Mouse (Mus musculus): ENCODE data around the gene Tcf12. TPM values are rescaled to one million over a fixed set of nuclear protein-coding genes. Genes with fewer than 3 reads are reported as not detected.

Gene Tcf12
- total and polyA plus RNA-seq, 3 experiments = 41.4 to 42.3 (median 41.7) TPM

DNA sequence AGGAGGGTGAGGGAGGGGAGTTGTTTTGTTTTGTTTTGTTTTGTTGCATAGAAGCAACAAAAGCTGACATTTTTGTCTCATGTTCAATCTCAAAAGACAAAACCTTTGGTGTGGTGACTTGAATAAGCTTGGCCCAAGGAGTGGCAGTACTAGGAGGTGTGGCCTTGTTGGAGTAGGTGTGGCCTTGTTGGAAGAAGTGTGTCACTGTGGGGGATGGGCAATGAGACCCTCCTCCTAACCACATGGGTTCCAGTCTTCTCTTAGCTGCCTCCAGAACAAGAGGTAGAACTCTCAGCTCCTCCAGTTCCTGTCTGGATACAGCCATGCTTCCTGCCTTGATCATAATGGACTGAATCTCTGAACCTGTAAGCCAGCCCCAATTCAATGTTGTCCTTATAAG, 26.2 kb upstream of the Tcf12 start:
- no peak overlapping the region for H3K9ac ChIP-seq (ENCODE audit: insufficient read depth, low read depth)
- in situ Hi-C loops (cut with MboI; ENCODE audit: low pct_ligation_motif_present, low pct_unique_long_range_greater_than_20kb, low sequenced_read_pairs) = no loop called here
- no peak for DNase-seq (ENCODE audit: extremely low read depth)

GRCm38 (mm10) chr9:72133772-72134245, 22.1 kb upstream of the Tcf12 start:
- TF ChIP-seq USF2 (conservative IDR thresholded peaks at IDR 0.05; ENCODE audit: low read depth, low read length) (0 out of 2 replicates have a peak, but pooled peaks have one; percentile 16), MAX (IDR thresholded peaks at IDR 0.05; ENCODE audit: low read length) (no peak), MYC (IDR thresholded peaks at IDR 0.05; ENCODE audit: low read depth, low read length) (peak; percentile 1; the same call in 1 of the 2 replicates)
- peak overlapping the region; percentile 80 for H3K9ac ChIP-seq (ENCODE audit: insufficient read depth, low read depth)
- no peak for DNase-seq (ENCODE audit: extremely low read depth)
- H3K79me2 ChIP-seq (replicated peaks; ENCODE audit: control insufficient read depth, extremely low read depth, insufficient read depth, poor library complexity, severe bottlenecking) = no peaks in the 10 kb centered on the region
- in situ Hi-C loops (cut with MboI; ENCODE audit: low pct_ligation_motif_present, low pct_unique_long_range_greater_than_20kb, low sequenced_read_pairs) = no loop called here
- H3K36me3 ChIP-seq (replicated peaks in 1 of 2; ENCODE audit: control insufficient read depth in 1 of 2, insufficient read depth in 1 of 2, low read length in 1 of 2) = no peaks in the 10 kb centered on the region
- H3K4me3 ChIP-seq (replicated peaks in 1 of 3; ENCODE audit: low read depth in 2 of 3, low read length in 2 of 3, poor library complexity in 1 of 3) = peak overlapping the region; percentile 37 to 68 (median 64)
- H3K4me2 ChIP-seq (ENCODE audit: insufficient read depth, low read depth, poor library complexity, severe bottlenecking) = peak overlapping the region; percentile 85
- no peak overlapping the region for H3K27ac ChIP-seq (ENCODE audit: insufficient read depth, low read depth)
- H3K9me3 ChIP-seq (replicated peaks; ENCODE audit: low read length) = no peaks in the 10 kb centered on the region
- dilution Hi-C loops (cut with MboI; ENCODE audit: extremely low pct_ligation_motif_present, extremely low pct_unique_long_range_greater_than_20kb, low sequenced_read_pairs) = no loop called here
- H3K4me1 ChIP-seq (ENCODE audit: control insufficient read depth in 1 of 2, insufficient read depth in 2 of 2) = peaks cover 5 to 13% of the 10 kb centered on the region in 2 experiments
- H3K27me3 ChIP-seq (replicated peaks) = no peaks in the 10 kb centered on the region

More for the DNA sequence above, 26.2 kb upstream of the Tcf12 start:
- Histone ChIP-seq H3K4me1 (ENCODE audit: control insufficient read depth in 1 of 2, insufficient read depth in 2 of 2) (peaks cover 3% of the 10 kb centered on the region in 2 experiments; a peak in 1 of 4 replicates), H3K9me3 (replicated peaks; ENCODE audit: low read length) (no peaks in the 10 kb centered on the region), H3K27ac (ENCODE audit: insufficient read depth, low read depth) (no peak overlapping the region), H3K79me2 (replicated peaks; ENCODE audit: control insufficient read depth, extremely low read depth, insufficient read depth, poor library complexity, severe bottlenecking) (no peaks in the 10 kb centered on the region), H3K4me2 (ENCODE audit: insufficient read depth, low read depth, poor library complexity, severe bottlenecking) (no peak overlapping the region), H3K27me3 (replicated peaks) (no peaks in the 10 kb centered on the region), H3K4me3 (replicated peaks in 1 of 3; ENCODE audit: low read depth in 2 of 3, low read length in 2 of 3, poor library complexity in 1 of 3) (no peak overlapping the region), H3K36me3 (replicated peaks in 1 of 2; ENCODE audit: control insufficient read depth in 1 of 2, insufficient read depth in 1 of 2, low read length in 1 of 2) (no peaks in the 10 kb centered on the region)
- TF ChIP-seq MYC (IDR thresholded peaks at IDR 0.05; ENCODE audit: low read depth, low read length) (no peak), E2F4 (IDR thresholded peaks at IDR 0.05; ENCODE audit: insufficient replicate concordance, low read depth, low read length) (no peak), SMC3 (IDR thresholded peaks at IDR 0.05; ENCODE audit: low read depth, low read length) (no peak), POLR2AphosphoS2 (IDR thresholded peaks at IDR 0.05; ENCODE audit: low read depth, low read length) (no peak)
- dilution Hi-C loops (cut with MboI; ENCODE audit: extremely low pct_ligation_motif_present, extremely low pct_unique_long_range_greater_than_20kb, low sequenced_read_pairs) = no loop called here

GRCm38 (mm10) chr9:72133089-72133771, 21.6 kb upstream of the Tcf12 start:
- dilution Hi-C loops (cut with MboI; ENCODE audit: extremely low pct_ligation_motif_present, extremely low pct_unique_long_range_greater_than_20kb, low sequenced_read_pairs) (no loop called here), in situ Hi-C loops (cut with MboI; ENCODE audit: low pct_ligation_motif_present, low pct_unique_long_range_greater_than_20kb, low sequenced_read_pairs) (no loop called here)
- H3K79me2 ChIP-seq (replicated peaks; ENCODE audit: control insufficient read depth, extremely low read depth, insufficient read depth, poor library complexity, severe bottlenecking) = no peaks in the 10 kb centered on the region
- H3K27me3 ChIP-seq (replicated peaks) = no peaks in the 10 kb centered on the region
- peaks cover 5 to 13% of the 10 kb centered on the region in 2 experiments for H3K4me1 ChIP-seq (ENCODE audit: control insufficient read depth in 1 of 2, insufficient read depth in 2 of 2)
- H3K9me3 ChIP-seq (replicated peaks; ENCODE audit: low read length) = no peaks in the 10 kb centered on the region
- H3K4me2 ChIP-seq (ENCODE audit: insufficient read depth, low read depth, poor library complexity, severe bottlenecking) = peak overlapping the region; percentile 85
- H3K9ac ChIP-seq (ENCODE audit: insufficient read depth, low read depth) = peak overlapping the region; percentile 80
- peak overlapping the region; percentile 37 to 68 (median 64) for H3K4me3 ChIP-seq (replicated peaks in 1 of 3; ENCODE audit: low read depth in 2 of 3, low read length in 2 of 3, poor library complexity in 1 of 3)
- H3K27ac ChIP-seq (ENCODE audit: insufficient read depth, low read depth) = peak overlapping the region; percentile 25
- DNase-seq (ENCODE audit: extremely low read depth) = peak; percentile 63
- no peaks in the 10 kb centered on the region for H3K36me3 ChIP-seq (replicated peaks in 1 of 2; ENCODE audit: control insufficient read depth in 1 of 2, insufficient read depth in 1 of 2, low read length in 1 of 2)
- TF ChIP-seq MAZ (IDR thresholded peaks at IDR 0.05; ENCODE audit: low read depth, low read length) (0 out of 2 replicates have a peak, but pooled peaks have one; percentile 31), JUND (conservative IDR thresholded peaks at IDR 0.05; ENCODE audit: low read depth, low read length) (no peak), TBP (conservative IDR thresholded peaks at IDR 0.05; ENCODE audit: low read depth, low read length) (0 out of 2 replicates have a peak, but pooled peaks have one; percentile 9), CTCF (conservative IDR thresholded peaks at IDR 0.05 in 1 of 2, IDR thresholded peaks at IDR 0.05 in 1 of 2; ENCODE audit: low read depth in 2 of 2, low read length in 2 of 2) (no peak), MEF2A (IDR thresholded peaks at IDR 0.05; ENCODE audit: borderline replicate concordance, low read depth, low read length) (peak; percentile 8; the same call in 1 of the 2 replicates), ZMIZ1 (IDR thresholded peaks at IDR 0.05; ENCODE audit: low read depth, low read length) (peak; percentile 78), SIN3A (IDR thresholded peaks at IDR 0.05; ENCODE audit: low read length) (peak; percentile 54; the same call in 1 of the 2 replicates), ZNF384 (IDR thresholded peaks at IDR 0.05; ENCODE audit: low read depth, low read length) (no peak), MAX (IDR thresholded peaks at IDR 0.05; ENCODE audit: low read length) (peak; percentile 94), UBTF (IDR thresholded peaks at IDR 0.05; ENCODE audit: low read depth, low read length) (peak; percentile 79; the same call in 1 of the 2 replicates), IRF4 (IDR thresholded peaks at IDR 0.05; ENCODE audit: low read depth, low read length) (peak; percentile 35; the same call in 1 of the 2 replicates), BHLHE40 (IDR thresholded peaks at IDR 0.05; ENCODE audit: low read depth, low read length) (peak; percentile 84), TCF12 (IDR thresholded peaks at IDR 0.05; ENCODE audit: low read depth, low read length) (no peak; the same call in none of the 2 replicates), HCFC1 (IDR thresholded peaks at IDR 0.05; ENCODE audit: low read depth, low read length) (peak; percentile 38), NRF1 (IDR thresholded peaks at IDR 0.05; ENCODE audit: low read depth, low read length) (peak; percentile 83), POLR2AphosphoS2 (IDR thresholded peaks at IDR 0.05; ENCODE audit: low read depth, low read length) (no peak), USF2 (conservative IDR thresholded peaks at IDR 0.05; ENCODE audit: low read depth, low read length) (no peak), POLR2A (IDR thresholded peaks at IDR 0.05; ENCODE audit: low read depth, low read length) (peak; percentile 78), EP300 (IDR thresholded peaks at IDR 0.05; ENCODE audit: low read length) (peak; percentile 35), RCOR1 (conservative IDR thresholded peaks at IDR 0.05; ENCODE audit: low read depth, low read length) (peak; percentile 53; the same call in 1 of the 2 replicates), MYC (IDR thresholded peaks at IDR 0.05; ENCODE audit: low read depth, low read length) (peak; percentile 93)

Measured in CH12.LX (cell line).